Mouse (Mus musculus): ENCODE measurements around the gene Lpar1. TPM values are rescaled to one million over a fixed set of nuclear protein-coding genes. Genes with fewer than 3 reads are reported as not detected.

The Lpar1 gene
- total RNA-seq, 2 experiments from 2014 or later, result 28.3 to 35.9 TPM

DNA sequence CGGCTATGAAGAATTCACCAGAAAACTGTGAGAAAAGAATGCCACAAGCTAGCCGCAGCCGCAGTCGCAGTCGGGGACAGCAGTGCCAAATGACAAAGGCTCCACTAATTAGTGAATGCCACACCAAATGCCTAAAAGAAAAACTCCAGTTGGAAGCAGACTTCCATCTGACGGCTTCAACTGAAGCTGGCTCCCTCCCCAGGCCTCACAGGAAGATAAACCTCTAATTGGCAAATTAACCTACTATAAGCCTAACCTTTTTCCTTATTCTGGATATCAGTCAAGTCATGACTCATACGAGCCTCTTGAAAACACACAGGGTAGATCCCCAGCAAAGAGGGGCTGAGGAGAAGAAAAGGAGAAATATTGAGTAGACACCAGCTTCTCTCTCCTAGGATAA lies 44.9 kb downstream of the Lpar1 start:
- DNase-seq (ENCODE audit: low spot score in 2 of 2), result no peak

DNA sequence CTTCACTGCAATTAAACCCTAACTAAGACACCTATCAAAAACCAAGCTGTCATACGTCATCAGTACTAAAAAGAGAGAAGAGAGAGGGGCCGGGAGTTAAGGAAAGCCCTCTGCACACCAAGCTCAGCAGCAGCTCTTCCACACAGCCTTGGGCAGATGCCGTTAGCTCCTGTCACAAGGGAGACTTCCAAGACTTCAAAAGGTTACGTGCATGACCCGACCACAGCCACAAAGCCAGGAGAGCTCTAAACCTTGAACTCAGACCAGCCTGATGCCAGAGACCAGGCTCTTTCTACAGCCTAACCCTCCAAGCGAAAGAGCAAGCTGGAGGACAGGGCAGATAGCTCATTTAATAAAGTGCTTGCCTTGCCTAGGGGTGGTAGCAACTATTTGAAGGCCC lies 46.2 kb downstream of the Lpar1 start:
- no peak for DNase-seq (ENCODE audit: low spot score in 2 of 2)

DNA sequence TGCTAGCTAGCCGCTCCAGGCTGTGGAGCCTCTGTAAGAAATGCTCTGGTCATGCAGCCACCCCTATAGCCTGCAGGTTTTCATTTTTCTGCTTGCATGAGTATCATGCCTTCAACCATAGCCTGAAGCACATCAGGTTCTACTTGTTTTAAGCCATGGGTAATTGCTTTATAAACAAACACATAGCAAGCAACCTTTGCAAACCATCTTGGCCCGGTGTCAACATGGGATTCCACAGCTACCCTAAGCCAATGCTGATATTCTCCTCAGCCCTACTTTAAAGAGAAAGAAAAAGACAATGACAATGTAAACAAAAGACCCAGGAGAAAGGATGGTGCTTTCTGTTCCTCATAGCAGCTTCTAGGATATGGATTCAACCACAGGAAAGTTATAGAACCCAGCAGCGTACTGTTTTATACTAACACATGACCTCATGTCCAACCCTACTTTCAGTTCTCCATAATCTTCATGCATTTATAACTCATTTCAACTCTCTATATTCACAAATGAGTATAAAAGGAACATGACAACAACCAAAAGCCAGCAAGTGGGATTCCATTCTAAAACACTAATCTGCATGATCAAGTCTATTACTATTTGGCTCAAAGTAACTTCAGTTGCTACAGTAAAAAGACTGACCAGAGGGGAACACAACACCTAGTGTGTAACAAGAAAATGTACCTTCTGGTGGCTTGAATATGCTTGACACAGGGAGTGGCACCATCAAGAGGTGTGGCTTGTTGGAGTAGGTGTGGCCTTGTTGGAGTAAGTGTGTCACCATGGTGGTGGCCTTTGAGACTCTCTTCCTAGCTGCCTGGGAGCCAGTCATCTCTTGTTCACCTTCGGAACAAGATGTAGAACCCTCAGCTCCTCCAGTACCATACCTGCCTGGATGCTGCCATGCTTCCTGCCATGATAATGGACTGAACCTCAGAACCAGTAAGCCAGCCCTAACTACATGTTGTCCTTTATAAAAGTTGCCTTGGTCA lies 46.9 kb downstream of the Lpar1 start:
- DNase-seq (ENCODE audit: low spot score in 2 of 2), result no peak

DNA sequence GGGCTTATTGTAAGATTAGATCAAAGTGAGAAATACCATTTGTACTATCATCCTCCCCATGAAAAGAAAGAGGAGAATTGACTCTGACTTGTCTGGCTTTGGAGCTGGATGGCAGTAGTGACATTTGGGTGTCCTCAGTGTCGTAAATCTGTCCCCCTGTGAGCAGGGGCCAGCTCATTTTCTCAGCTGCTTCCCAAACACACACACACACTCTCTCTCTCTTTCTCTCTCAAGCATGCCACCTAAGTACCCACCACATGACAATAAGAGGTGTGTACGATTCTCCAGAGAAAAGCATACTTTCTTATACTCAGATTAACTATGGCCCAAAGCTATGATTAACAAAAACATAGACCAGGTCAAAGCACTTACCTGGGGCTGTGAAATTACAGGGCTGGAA lies 49.4 kb downstream of the Lpar1 start:
- no peak for DNase-seq (ENCODE audit: low spot score in 2 of 2)

DNA sequence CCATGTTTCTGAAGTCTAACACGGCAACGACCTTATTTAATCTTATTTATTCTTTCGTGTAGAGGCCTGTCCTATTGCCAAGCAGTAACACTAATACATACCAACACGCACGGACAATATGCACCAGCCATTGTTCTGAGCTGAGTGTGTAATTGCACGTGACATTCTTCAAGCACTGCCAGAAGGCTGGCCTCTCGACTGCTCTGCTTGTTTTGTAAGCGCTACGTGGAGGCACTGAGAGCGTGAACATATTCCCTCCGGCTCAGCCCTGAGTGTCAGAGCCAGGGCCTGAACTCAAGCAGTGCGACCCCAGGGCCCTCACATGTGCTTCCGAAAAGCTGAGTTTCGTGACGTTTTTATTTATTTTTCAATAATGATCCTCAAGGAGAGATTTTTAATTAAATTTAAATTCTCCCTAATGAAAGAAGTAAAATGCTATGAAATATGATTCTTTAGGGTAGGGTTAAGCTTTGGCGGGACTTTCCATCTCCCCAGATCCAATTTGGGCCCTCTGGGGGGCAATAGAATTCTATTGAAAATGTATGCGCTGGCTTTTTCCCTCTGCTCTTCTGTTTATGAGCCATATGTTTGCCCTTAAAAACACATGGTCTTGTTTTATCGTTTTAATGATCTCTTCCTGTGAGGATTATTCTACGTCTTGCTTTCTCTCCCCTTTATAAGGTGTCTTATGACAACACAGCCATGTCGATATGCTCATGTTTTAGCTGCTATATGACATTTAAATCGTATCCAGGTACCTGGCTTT lies 52.5 kb downstream of the Lpar1 start:
- no peak for DNase-seq (ENCODE audit: low spot score in 2 of 2)

DNA sequence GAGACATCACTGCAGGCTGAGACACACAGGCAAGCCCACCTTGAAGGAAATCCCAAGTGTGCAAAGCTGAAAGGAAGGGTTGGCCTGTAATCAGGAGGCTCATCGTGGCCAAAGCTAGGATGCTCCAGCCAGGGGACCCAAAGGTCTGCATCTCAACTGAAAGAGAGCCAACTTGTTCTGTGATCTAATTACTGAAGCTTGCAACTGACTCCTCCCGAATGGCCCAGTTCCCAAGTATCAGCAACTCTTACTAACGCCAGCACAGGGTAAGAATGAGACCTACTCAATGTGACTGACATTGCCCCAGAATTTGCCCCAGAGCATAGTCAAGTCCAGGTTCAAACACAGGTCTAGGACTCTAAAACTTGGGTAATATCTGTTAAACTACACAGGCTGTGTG lies 53.9 kb downstream of the Lpar1 start:
- no peak for DNase-seq (ENCODE audit: low spot score in 2 of 2)

DNA sequence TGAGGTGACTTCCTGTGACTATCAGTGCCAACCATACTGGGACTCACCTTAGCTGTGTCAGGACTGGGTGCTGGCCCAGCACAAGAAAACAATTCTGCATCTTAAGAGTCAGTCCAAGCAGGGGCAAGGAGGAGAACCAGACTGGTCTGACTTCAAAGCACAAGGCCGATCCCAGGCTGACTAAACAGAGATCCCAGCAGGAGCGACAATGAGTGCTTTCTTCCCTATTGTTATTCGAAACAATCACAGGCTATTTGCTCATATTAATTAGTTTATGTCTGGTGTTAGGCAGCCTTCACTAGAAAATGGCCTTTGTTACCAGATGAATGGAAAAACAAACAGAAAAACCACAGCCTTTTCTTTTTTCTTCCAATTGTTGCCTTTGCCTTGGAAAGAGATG lies 54.5 kb downstream of the Lpar1 start:
- DNase-seq (ENCODE audit: low spot score in 2 of 2), result no peak

DNA sequence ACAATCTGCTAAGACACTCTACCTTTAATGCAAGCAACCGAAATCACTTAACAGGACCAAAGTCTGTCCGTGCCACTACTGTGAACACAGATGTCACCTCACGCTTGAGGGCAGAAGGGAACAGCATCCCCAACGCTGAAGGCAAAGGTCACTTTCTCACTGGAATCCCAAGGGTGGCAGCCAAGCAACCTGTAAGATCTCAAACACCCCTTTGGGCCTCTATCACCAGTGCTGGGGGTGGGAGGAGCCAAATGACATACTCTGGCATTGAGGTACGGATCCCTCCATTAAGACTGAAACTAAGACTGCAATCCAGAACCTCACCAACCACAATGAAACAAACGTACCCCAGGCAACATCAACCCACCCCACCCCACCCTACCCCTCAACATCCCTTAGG lies 55.0 kb downstream of the Lpar1 start:
- DNase-seq (ENCODE audit: low spot score in 2 of 2), result no peak

DNA sequence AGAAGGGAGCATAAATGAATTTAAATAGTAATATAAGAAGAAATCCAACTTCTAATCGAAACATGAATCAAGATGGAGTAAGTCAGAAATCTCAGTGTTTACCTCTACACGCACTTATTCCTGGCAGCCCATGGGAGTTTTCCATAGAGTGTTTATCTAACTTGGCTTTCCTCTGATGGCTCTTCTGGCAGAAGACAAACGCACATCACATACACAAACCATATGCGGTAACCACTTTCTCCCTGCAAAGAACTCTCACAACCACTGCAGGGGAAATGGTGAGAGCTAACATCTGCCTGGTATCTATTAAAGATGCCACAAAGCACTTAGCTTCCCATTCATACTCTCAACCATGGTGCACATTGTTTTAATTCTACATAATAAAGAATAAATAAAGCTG lies 56.4 kb downstream of the Lpar1 start:
- no peak for DNase-seq (ENCODE audit: low spot score in 2 of 2)

DNA sequence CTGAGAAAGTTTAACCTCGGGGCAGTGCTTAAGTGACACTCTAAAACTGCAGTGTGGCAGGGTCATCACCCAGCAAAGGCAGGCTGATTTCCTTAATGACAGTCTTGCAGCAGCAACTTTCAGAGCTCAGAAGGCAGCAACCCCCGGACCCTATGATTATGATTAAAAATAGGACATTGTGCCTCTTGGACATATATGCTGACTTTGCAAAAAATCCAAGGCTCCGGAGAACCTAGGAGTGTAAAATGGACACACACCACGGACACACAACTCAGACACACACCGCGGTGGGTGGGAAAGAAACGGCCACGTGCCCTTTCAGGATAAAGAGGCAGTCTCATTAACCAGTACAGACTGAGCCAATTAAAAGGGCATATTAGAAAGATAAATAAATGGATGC lies 57.0 kb downstream of the Lpar1 start:
- no peak for DNase-seq (ENCODE audit: low spot score in 2 of 2)

DNA sequence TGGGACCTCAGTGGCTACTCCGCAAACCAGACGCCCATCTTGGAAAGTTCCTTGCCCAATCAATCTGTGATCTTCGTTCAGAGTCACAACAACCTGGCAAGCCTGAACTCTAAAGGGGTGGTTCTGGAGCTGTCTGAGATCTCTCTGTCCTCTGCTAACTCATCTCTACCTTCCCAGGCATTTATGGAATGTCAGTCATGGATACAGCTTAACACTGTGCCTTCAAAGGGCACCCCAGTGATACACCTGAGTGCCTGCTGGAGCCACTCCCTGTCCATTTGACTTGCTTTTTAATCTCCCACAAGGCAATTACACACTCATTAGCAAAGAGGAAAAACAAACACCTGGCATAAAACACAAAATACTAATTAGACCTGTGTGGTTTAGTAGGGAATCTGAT lies 62.0 kb downstream of the Lpar1 start:
- DNase-seq (ENCODE audit: low spot score in 2 of 2), result no peak

DNA sequence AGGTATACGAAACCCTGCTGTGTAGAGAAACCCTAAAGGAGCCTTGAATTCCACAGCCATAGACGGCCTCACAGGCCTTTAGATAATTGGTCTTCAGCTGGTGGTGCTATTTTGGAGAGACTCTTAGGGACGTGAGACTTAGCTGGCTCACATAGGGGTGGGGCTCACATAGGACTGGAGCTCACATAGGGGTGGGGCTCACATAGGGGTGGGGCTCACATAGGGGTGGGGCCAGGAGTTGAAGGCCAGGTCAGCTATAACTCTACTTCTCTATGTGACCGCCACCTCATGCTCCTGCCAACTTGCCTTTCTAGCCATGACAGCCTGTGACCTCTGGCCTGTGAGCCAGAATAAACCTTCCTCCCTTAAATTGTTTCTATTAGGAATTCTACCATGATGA lies 63.3 kb downstream of the Lpar1 start:
- DNase-seq (ENCODE audit: low spot score in 2 of 2), result no peak

DNA sequence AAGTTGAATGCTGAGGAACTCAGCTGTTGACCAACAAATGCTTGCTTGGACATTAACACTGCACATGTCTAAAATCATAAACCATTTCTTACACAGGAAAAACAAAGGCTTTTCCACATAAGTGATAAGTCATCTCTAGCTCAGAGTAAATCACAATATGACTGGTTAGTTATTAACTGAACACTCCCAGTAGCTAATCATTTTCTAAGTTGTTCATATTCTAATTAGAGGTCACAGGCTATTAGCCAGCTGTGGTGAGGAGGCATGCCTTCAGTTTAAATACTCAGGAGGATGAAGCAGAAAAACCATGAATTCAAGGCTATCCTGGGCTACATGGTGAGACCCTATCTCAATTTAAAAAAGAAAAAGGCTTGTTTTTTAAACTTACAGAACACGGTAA lies 75.1 kb downstream of the Lpar1 start:
- no peak for DNase-seq (ENCODE audit: low spot score in 2 of 2)

DNA sequence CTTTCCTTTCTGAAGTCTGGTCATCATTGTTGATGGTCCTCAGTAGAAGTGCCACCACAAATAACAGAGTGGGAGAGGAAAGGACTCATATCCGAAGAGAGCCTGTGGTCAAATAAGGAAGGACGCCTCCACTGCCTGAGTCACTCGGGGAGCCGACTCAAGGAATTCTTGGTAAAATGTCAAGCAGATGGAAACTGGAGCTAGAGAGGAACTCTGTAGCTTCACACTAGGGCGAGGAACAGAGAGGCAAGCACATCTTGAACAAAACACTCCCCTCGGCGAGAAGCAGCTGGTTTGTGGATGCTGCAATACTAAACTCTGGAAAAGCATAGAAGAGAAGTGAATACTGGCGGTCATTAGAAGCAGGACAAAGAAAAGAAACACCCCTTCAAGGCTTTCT lies 76.0 kb downstream of the Lpar1 start:
- no peak for DNase-seq (ENCODE audit: low spot score in 2 of 2)

DNA sequence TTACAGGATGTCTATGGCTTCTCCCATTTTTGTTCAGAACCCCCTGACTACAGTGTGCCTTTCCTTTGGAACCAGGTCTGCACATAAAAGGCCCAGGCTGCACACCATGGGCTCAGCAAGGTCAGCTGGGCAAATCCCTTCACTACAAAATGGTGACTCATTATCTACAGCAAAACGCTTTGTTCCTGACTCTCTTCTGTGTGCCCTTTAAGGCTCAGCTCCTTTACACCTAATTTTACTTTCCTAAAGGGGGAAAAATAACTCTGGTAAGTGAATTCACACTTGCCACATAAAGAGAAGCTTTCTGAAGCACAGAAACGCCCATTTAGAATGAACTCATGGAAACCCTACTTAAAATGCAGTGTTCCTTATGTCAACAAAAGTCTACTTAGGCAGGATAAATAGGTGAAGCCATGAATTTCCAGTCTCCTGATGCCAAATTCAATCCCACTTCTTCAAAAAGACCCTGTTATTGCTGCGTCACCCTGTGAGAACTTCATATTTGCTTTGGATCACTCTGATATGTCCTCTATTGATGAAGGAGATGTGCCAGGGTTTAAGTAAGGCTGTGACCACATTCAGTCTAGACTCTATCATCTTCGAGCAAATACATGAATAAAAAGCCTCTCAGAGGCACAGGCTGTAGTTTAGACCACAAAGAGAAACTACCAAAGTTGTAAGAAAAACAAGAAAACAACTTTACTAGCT lies 82.3 kb downstream of the Lpar1 start:
- no peak for DNase-seq (ENCODE audit: low spot score in 2 of 2)

DNA sequence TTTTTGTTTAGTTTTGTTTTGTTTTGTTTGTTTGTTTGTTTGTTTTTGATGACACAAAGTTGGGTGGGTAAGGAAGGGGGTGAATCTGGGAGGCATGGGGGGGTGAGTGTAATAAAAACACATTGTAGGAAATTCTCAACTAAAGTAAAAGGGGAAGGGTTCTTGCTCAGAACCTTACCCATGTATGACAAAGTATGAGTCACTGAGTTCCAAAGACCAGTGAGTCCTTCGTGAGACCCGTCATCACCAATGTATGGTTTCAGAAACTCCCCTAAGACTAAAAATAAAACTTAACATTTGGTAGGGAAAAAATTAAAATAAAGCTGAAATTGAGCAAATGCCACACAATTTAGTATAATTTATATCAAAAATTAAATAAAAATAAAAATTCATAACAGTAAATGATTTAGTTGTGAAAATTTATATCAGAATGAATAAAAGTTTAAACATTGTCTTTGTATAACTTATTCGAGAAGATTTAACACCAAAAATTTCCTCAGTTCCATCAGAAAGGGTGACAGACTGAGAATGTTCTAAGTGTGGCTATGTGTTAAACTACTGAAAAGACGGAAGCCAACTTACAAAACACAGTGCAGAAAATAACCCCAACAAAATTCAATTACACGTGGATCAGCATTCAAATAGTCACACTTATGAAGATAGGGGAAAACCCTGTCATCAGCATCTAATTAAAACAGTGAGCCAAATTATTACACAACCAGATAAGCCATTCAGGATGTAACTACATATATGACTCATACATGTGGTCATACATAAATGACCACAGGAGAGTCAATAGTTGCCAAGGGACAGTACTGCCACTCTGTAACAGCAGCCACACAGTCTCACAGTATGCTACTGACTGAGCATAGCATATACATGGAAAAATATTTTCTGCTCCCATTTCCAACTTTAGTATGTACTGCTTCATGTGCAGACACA lies 83.8 kb downstream of the Lpar1 start:
- no peak for DNase-seq (ENCODE audit: low spot score in 2 of 2)

DNA sequence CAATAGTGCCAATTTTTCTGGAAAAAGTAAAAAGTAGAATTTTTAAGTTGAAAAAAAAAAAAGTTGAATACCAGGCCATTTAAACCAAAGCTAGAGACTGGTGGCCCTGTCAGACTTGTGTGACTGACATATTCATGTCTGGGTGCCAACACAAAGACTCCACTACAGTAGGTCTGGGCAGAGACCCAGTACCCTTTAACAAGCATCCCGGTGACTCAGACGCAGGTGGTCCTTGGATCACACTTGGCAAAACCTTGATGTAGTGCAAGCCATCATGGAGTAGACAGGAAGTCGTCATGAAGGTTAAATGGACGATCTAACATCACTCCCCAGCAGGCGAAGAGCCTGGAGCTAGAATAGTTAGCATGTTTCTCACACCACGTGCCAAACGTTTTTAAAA lies 84.7 kb downstream of the Lpar1 start:
- no peak for DNase-seq (ENCODE audit: low spot score in 2 of 2)

DNA sequence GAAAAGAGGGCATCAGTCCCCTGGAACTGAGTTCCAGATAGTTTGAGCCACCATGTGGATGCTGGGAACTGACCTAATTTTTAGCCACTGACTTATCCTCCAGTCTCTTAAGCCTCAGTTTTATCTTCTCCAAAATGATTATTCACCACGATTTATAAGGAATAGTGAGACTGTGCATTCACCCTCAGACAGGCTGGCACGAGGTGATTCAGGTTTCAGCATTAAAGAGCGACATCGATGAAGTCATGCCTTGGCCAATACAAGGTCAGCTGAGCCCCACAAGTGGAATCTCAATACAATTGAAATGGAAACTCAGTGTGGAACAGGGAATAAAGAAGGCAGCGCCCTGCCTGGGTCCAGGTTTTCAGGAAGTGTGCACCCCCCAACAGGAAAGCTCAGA lies 88.1 kb downstream of the Lpar1 start:
- no peak for DNase-seq (ENCODE audit: low spot score in 2 of 2)

DNA sequence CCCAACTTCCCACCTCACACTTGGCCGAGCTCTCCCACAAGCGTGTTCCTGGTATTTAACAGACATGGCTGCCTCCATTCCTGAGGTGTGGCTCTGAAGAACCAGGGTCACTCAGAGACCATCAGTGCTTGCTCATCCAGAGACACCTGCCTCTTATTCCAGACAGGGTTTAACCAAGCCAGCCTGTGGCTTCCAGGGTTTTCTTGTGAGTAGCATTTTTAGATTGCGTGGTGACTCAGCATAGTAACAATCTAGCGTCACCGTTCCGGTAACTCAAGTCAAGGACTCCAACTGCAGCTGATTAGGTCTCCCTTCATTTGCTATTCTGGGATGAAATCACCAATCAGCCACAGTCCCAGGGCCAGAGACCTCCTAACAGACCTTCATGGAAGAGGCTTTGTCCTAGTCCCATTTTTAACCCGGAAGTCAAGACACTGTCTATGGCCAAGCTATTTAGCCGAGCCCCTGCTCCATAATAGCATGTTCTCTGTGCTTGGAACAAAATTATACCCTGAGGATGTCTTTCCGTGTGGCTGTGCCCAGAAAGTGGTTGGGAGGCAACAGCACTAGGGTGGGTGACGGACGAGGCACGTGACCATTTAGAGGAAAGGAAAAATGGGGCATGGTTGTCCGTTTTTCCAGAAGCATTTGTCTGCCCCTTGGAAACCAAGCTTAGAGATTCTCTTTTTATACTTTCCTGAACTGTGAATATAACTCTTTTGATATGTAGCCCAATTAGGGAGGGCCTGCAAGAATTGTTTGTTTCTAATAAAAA lies 89.1 kb downstream of the Lpar1 start:
- DNase-seq (ENCODE audit: low spot score in 2 of 2), result no peak

DNA sequence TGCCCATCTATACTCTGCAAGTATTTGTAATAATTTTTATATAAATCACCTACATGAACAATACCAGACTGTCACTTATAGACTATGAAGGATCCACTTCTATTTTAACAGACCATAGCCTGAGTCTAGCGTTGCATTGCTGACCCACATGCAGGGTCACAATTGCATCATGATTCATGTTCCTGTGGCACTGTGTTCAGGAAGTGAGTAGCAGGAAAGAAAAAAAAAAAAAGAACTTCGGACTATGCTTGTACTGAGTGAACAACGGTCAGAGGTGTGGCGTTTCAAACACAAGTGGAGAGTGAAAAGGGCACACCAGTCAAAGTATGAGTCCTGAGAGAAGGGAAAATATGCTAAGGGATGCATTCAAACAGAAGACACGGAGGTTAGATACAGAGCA lies 90.7 kb downstream of the Lpar1 start:
- no peak for DNase-seq (ENCODE audit: low spot score in 2 of 2)

All from adrenal gland, postnatal 4 days (tissue).